Mouse (Mus musculus): ENCODE measurements around the gene Ccdc30. TPM values are rescaled to one million over a fixed set of nuclear protein-coding genes. Genes with fewer than 3 reads are reported as not detected.

Ccdc30 gene
- polyA plus RNA-seq, 1 experiment from 2014 or later: 6.6 TPM

- H3K4me2 ChIP-seq: no peak overlapping the region
- no peak overlapping the region for H3K9ac ChIP-seq
- H3K27ac ChIP-seq: no peak overlapping the region
- H3K4me1 ChIP-seq: no peaks in the 10 kb centered on the region
- H3K9me3 ChIP-seq (replicated peaks): no peaks in the 10 kb centered on the region
- H3K27me3 ChIP-seq: no peaks in the 10 kb centered on the region
- H3K4me3 ChIP-seq (replicated peaks): no peak overlapping the region
- no peaks in the 10 kb centered on the region for H3K36me3 ChIP-seq
- no peak for ATAC-seq (replicated peaks; ENCODE audit: low FRiP score)
- 95% methylated on average over 6 of the region's 6 CpGs for WGBS
These were observed 69.8 kb downstream of the Ccdc30 start for GRCm38 (mm10) chr4:119345508-119345907.

- Histone ChIP-seq H3K9ac (no peak overlapping the region), H3K4me1 (no peaks in the 10 kb centered on the region), H3K36me3 (no peaks in the 10 kb centered on the region), H3K27me3 (no peaks in the 10 kb centered on the region), H3K4me2 (0 out of 2 replicates have a peak overlapping the region, but pooled peaks have one; percentile 37), H3K27ac (no peak overlapping the region), H3K4me3 (replicated peaks) (no peak overlapping the region), H3K9me3 (replicated peaks) (no peaks in the 10 kb centered on the region)
- 4% methylated on average over 10 of the region's 10 CpGs for WGBS
- ATAC-seq (replicated peaks; ENCODE audit: low FRiP score): peak; percentile 49; the same call in 1 of the 2 replicates
These were observed 76.4 kb downstream of the Ccdc30 start for GRCm38 (mm10) chr4:119338861-119339361.

- no peak for ATAC-seq (replicated peaks; ENCODE audit: low FRiP score)
- H3K4me1 ChIP-seq: no peaks in the 10 kb centered on the region
- H3K27ac ChIP-seq: no peak overlapping the region
- no peak overlapping the region for H3K9ac ChIP-seq
- no peak overlapping the region for H3K4me3 ChIP-seq (replicated peaks)
- no peaks in the 10 kb centered on the region for H3K9me3 ChIP-seq (replicated peaks)
- 0 out of 2 replicates have a peak overlapping the region, but pooled peaks have one; percentile 37 for H3K4me2 ChIP-seq
- 74% methylated on average over 4 of the region's 4 CpGs for WGBS
- no peaks in the 10 kb centered on the region for H3K36me3 ChIP-seq
- no peaks in the 10 kb centered on the region for H3K27me3 ChIP-seq
These were observed 76.9 kb downstream of the Ccdc30 start for GRCm38 (mm10) chr4:119338422-119338821.

GRCm38 (mm10) chr4:119333487-119333886, 81.8 kb downstream of the Ccdc30 start:
- Histone ChIP-seq H3K4me1 (no peaks in the 10 kb centered on the region), H3K36me3 (no peaks in the 10 kb centered on the region), H3K27me3 (no peaks in the 10 kb centered on the region), H3K9ac (no peak overlapping the region), H3K4me3 (replicated peaks) (no peak overlapping the region), H3K9me3 (replicated peaks) (no peaks in the 10 kb centered on the region), H3K4me2 (no peak overlapping the region), H3K27ac (no peak overlapping the region)
- WGBS: 91% methylated on average over 6 of the region's 6 CpGs
- no peak for ATAC-seq (replicated peaks; ENCODE audit: low FRiP score)

GRCm38 (mm10) chr4:119320896-119321550, 94.3 kb downstream of the Ccdc30 start:
- Histone ChIP-seq H3K27ac (peak overlapping the region; percentile 84), H3K36me3 (peaks cover 32% of the 10 kb centered on the region), H3K27me3 (no peaks in the 10 kb centered on the region), H3K9me3 (replicated peaks) (no peaks in the 10 kb centered on the region), H3K4me1 (peaks cover 16% of the 10 kb centered on the region), H3K4me3 (replicated peaks) (peak overlapping the region; percentile 63), H3K9ac (peak overlapping the region; percentile 60), H3K4me2 (peak overlapping the region; percentile 89)
- 19% methylated on average over 10 of the region's 10 CpGs for WGBS
- ATAC-seq (replicated peaks; ENCODE audit: low FRiP score): peak; percentile 61

GRCm38 (mm10) chr4:119320131-119320830, 95.0 kb downstream of the Ccdc30 start, which contains the start of gene Ppih:
TSS of gene Ppih (minus strand) at chr4:119320546.
- H3K4me3 ChIP-seq (replicated peaks): peak within 1 kb of the TSS; percentile 63
- peak within 1 kb of the TSS; percentile 89 for H3K4me2 ChIP-seq
- peak within 1 kb of the TSS; percentile 60 for H3K9ac ChIP-seq
- peaks cover 16% of the 10 kb centered on the region for H3K4me1 ChIP-seq
- no peaks in the 10 kb centered on the region for H3K27me3 ChIP-seq
- ATAC-seq (replicated peaks; ENCODE audit: low FRiP score): peak; percentile 98
- H3K9me3 ChIP-seq (replicated peaks): no peaks in the 10 kb centered on the region
- WGBS: under 1% methylated on average over 44 of the region's 44 CpGs
- peak within 1 kb of the TSS; percentile 84 for H3K27ac ChIP-seq
- peaks cover 40% of the 10 kb centered on the region for H3K36me3 ChIP-seq

GRCm38 (mm10) chr4:119313756-119314155, 101.6 kb downstream of the Ccdc30 start:
- Histone ChIP-seq H3K4me2 (no peak overlapping the region), H3K36me3 (peaks cover 88% of the 10 kb centered on the region), H3K9ac (no peak overlapping the region), H3K27ac (no peak overlapping the region), H3K9me3 (replicated peaks) (no peaks in the 10 kb centered on the region), H3K4me1 (no peaks in the 10 kb centered on the region), H3K27me3 (no peaks in the 10 kb centered on the region), H3K4me3 (replicated peaks) (no peak overlapping the region)
- ATAC-seq (replicated peaks; ENCODE audit: low FRiP score): no peak
- 84% methylated on average over 1 of the region's 1 CpGs for WGBS

- Histone ChIP-seq H3K4me2 (no peak overlapping the region), H3K27ac (peak overlapping the region; percentile 84), H3K36me3 (peaks cover 43% of the 10 kb centered on the region), H3K9me3 (replicated peaks) (no peaks in the 10 kb centered on the region), H3K27me3 (no peaks in the 10 kb centered on the region), H3K4me3 (replicated peaks) (no peak overlapping the region), H3K4me1 (peaks cover 6% of the 10 kb centered on the region; the same call in 1 of the 2 replicates), H3K9ac (no peak overlapping the region)
- peak; percentile 89 for ATAC-seq (replicated peaks; ENCODE audit: low FRiP score)
- 43% methylated on average over 5 of the region's 5 CpGs for WGBS
These were observed 109.9 kb downstream of the Ccdc30 start for GRCm38 (mm10) chr4:119305418-119305817.

GRCm38 (mm10) chr4:119303291-119303690, 112.0 kb downstream of the Ccdc30 start:
- Histone ChIP-seq H3K4me3 (replicated peaks) (no peak overlapping the region), H3K9me3 (replicated peaks) (no peaks in the 10 kb centered on the region), H3K4me2 (no peak overlapping the region), H3K9ac (no peak overlapping the region), H3K36me3 (peaks cover 26% of the 10 kb centered on the region), H3K4me1 (peaks cover 6% of the 10 kb centered on the region; the same call in 1 of the 2 replicates), H3K27ac (no peak overlapping the region), H3K27me3 (no peaks in the 10 kb centered on the region)
- no peak for ATAC-seq (replicated peaks; ENCODE audit: low FRiP score)
- 94% methylated on average over 8 of the region's 8 CpGs for WGBS

GRCm38 (mm10) chr4:119301777-119302176, 113.5 kb downstream of the Ccdc30 start:
- no peaks in the 10 kb centered on the region for H3K9me3 ChIP-seq (replicated peaks)
- peaks cover 11% of the 10 kb centered on the region for H3K36me3 ChIP-seq
- no peak overlapping the region for H3K4me3 ChIP-seq (replicated peaks)
- no peaks in the 10 kb centered on the region for H3K27me3 ChIP-seq
- H3K4me1 ChIP-seq: peaks cover 6% of the 10 kb centered on the region; the same call in 1 of the 2 replicates
- H3K27ac ChIP-seq: no peak overlapping the region
- H3K4me2 ChIP-seq: no peak overlapping the region
- ATAC-seq (replicated peaks; ENCODE audit: low FRiP score): no peak
- 85% methylated on average over 3 of the region's 3 CpGs for WGBS
- no peak overlapping the region for H3K9ac ChIP-seq

GRCm38 (mm10) chr4:119300761-119301160, 114.6 kb downstream of the Ccdc30 start:
- H3K27ac ChIP-seq: no peak overlapping the region
- H3K27me3 ChIP-seq: no peaks in the 10 kb centered on the region
- no peak overlapping the region for H3K9ac ChIP-seq
- no peak overlapping the region for H3K4me2 ChIP-seq
- H3K4me1 ChIP-seq: peaks cover 5% of the 10 kb centered on the region; the same call in 1 of the 2 replicates
- ATAC-seq (replicated peaks; ENCODE audit: low FRiP score): no peak
- 91% methylated on average over 3 of the region's 3 CpGs for WGBS
- no peak overlapping the region for H3K4me3 ChIP-seq (replicated peaks)
- H3K36me3 ChIP-seq: peaks cover 8% of the 10 kb centered on the region; the same call in 1 of the 2 replicates
- no peaks in the 10 kb centered on the region for H3K9me3 ChIP-seq (replicated peaks)

- no peak for ATAC-seq (replicated peaks; ENCODE audit: low FRiP score)
- H3K27ac ChIP-seq: no peak overlapping the region
- H3K27me3 ChIP-seq: no peaks in the 10 kb centered on the region
- H3K9me3 ChIP-seq (replicated peaks): no peaks in the 10 kb centered on the region
- H3K4me3 ChIP-seq (replicated peaks): no peak overlapping the region
- peaks cover 10% of the 10 kb centered on the region for H3K4me1 ChIP-seq
- 0 out of 2 replicates have a peak, but pooled peaks cover 5% of the 10 kb centered on the region for H3K36me3 ChIP-seq
- H3K4me2 ChIP-seq: no peak overlapping the region
- WGBS: 46% methylated on average over 2 of the region's 2 CpGs
- no peak overlapping the region for H3K9ac ChIP-seq
These were observed 118.0 kb downstream of the Ccdc30 start for GRCm38 (mm10) chr4:119297361-119297760.
